Mouse (Mus musculus) ovary, postnatal 10 days (tissue): ENCODE results near the gene Uspl1.

ENCODE experiments used
- DNase-seq: peaks from one replicate; pipeline ENCODE4 v3.0.0; 2022; ENCODE audit warnings: low spot score

Gene Uspl1

GRCm38 (mm10) chr5:149168051-149168450 lies 16.1 kb upstream of the Uspl1 start:
- no peak for DNase-seq

GRCm38 (mm10) chr5:149168816-149169215 lies 15.3 kb upstream of the Uspl1 start:
- no peak for DNase-seq

- no peak for DNase-seq
Observed at GRCm38 (mm10) chr5:149170841-149171588, 13.1 kb upstream of the Uspl1 start.

GRCm38 (mm10) chr5:149172246-149172645 lies 11.9 kb upstream of the Uspl1 start:
- no peak for DNase-seq

GRCm38 (mm10) chr5:149174527-149174926 lies 9.6 kb upstream of the Uspl1 start:
- DNase-seq, result no peak

GRCm38 (mm10) chr5:149175736-149176135 lies 8.4 kb upstream of the Uspl1 start:
- no peak for DNase-seq

- DNase-seq, result no peak
Observed at GRCm38 (mm10) chr5:149178095-149178494, 6.1 kb upstream of the Uspl1 start.

GRCm38 (mm10) chr5:149179826-149180225 lies 4.3 kb upstream of the Uspl1 start:
- no peak for DNase-seq

GRCm38 (mm10) chr5:149182186-149182870 lies 1.8 kb upstream of the Uspl1 start:
- DNase-seq, result no peak

GRCm38 (mm10) chr5:149183122-149183521 lies 1.0 kb upstream of the Uspl1 start:
- DNase-seq, result no peak

GRCm38 (mm10) chr5:149183721-149184103 lies 438 bp upstream of the Uspl1 start:
- DNase-seq, result no peak

- no peak for DNase-seq
Observed at GRCm38 (mm10) chr5:149184844-149185186, 665 bp downstream of the Uspl1 start.

- DNase-seq, result no peak
Observed at GRCm38 (mm10) chr5:149185806-149186205, 1.7 kb downstream of the Uspl1 start.

- DNase-seq, result no peak
Observed at GRCm38 (mm10) chr5:149190160-149190559, 6.0 kb downstream of the Uspl1 start.

GRCm38 (mm10) chr5:149196611-149197010 lies 12.5 kb downstream of the Uspl1 start:
- no peak for DNase-seq

GRCm38 (mm10) chr5:149198782-149199181 lies 14.6 kb downstream of the Uspl1 start:
- DNase-seq, result no peak

GRCm38 (mm10) chr5:149202941-149203340 lies 18.8 kb downstream of the Uspl1 start:
- DNase-seq, result no peak

GRCm38 (mm10) chr5:149203796-149204375 lies 19.7 kb downstream of the Uspl1 start:
- DNase-seq, result no peak

GRCm38 (mm10) chr5:149204822-149205221 lies 20.7 kb downstream of the Uspl1 start:
- DNase-seq, result no peak

GRCm38 (mm10) chr5:149205265-149205664 lies 21.1 kb downstream of the Uspl1 start:
- no peak for DNase-seq

GRCm38 (mm10) chr5:149206286-149206685 lies 22.1 kb downstream of the Uspl1 start:
- DNase-seq, result no peak

- DNase-seq, result no peak
Observed at GRCm38 (mm10) chr5:149207661-149208060, 23.5 kb downstream of the Uspl1 start.

- no peak for DNase-seq
Observed at GRCm38 (mm10) chr5:149208776-149209175, 24.6 kb downstream of the Uspl1 start.
